Mouse (Mus musculus): ENCODE data around the gene Olfr1031.
"Not testable (repeated sequence)": the region's sequence is repeated elsewhere in the genome, so short reads cannot be mapped to it uniquely, and the experiment has no call there.

The Olfr1031 gene

GRCm38 (mm10) chr2:85990004-85990403, at the start of gene Olfr1031:
Gene Olfr1031 (plus strand): TSS chr2:85990304.
- DNase-seq (ENCODE audit: low read depth in 1 of 2, low spot score in 2 of 2) = no peak

- no peak for DNase-seq (ENCODE audit: low read depth in 1 of 2, low spot score in 2 of 2)
Measured at GRCm38 (mm10) chr2:85950137-85950536, 40.0 kb upstream of the Olfr1031 start, which contains the start of gene Olfr1028. Gene Olfr1028 (plus strand): TSS chr2:85950437.

DNA sequence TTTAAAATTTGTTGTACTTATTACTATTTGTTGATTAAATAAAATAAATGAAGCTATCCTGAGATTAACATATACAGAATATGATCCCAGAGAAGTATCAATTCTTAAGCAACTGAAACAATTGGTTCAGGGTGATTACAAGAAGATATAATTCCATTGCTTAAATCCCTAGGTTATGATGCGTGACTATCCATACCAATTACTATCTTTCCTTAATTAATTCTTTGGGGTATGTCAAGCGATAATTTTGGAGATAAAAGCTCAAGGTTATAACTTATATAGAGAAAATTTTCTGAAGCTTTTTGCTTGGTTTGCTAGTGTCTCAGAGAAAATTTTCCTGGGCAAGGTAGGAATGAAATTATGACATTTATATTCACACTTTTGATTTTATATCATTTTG, 16.5 kb upstream of the Olfr1031 start, which contains the start of gene Olfr1029:
Gene Olfr1029, plus strand, starts transcription at position 301 of the 400 bp plus-strand sequence.
- DNase-seq (ENCODE audit: low read depth in 1 of 2, low spot score in 2 of 2) = no peak

GRCm38 (mm10) chr2:85978976-85979375, 11.1 kb upstream of the Olfr1031 start, which contains the start of gene Olfr1030:
Gene Olfr1030 (plus strand): TSS chr2:85979276.
- no peak for DNase-seq (ENCODE audit: low read depth in 1 of 2, low spot score in 2 of 2)

GRCm38 (mm10) chr2:86005240-86005639, 15.1 kb downstream of the Olfr1031 start, which contains the start of gene Olfr1032:
Gene Olfr1032 (plus strand): TSS chr2:86005540.
- no peak for DNase-seq (ENCODE audit: low read depth in 1 of 2, low spot score in 2 of 2)

GRCm38 (mm10) chr2:86020406-86020805, 30.3 kb downstream of the Olfr1031 start, which contains the start of gene Olfr1033:
Gene Olfr1033 (plus strand): TSS chr2:86020633.
- DNase-seq (ENCODE audit: low read depth in 1 of 2, low spot score in 2 of 2) = not testable (repeated sequence)

- DNase-seq (ENCODE audit: low read depth in 1 of 2, low spot score in 2 of 2) = not testable (repeated sequence)
Measured at GRCm38 (mm10) chr2:86021518-86021917, 31.4 kb downstream of the Olfr1031 start.
